Mouse (Mus musculus): ENCODE results near the gene D1Pas1.

DNA sequence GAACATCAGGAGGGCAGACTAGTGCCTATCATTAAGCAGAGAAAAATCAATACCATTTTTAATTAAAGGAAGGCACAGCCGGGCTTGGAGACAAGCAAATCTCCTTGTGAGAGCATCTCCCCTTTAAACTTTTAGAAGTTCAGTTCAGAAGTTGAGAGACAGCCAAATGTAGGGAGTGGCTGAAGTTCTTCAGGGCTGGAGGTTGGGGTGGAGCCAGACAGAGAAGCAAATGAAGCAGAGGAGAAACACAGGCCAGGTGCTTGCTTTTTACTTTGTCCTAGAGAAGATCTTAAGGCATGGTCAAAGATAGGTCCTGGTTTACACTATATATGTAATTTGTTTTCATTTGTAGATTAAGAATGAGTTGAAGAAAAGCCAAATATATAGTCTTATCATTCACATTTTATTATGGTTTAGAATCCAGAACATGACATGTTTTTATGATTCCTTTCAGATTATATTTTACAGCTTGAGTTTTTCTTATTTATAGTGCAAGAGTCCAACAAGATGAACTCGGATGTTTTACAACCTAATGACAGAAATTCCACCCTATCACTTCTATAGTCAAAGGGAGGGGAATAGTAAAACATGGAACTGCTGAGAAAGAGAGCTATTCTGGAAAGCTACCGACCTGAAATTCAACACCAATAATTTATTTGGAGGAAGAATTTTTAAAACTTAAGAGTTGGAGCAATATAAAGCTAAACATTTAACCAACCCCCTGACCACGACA lies 2.9 kb upstream of the D1Pas1 start:
- TF ChIP-seq CTCF (IDR thresholded peaks at IDR 0.05; ENCODE audit: low read depth) (no peak), EP300 (IDR thresholded peaks at IDR 0.05; ENCODE audit: low read depth) (no peak)
